Mouse (Mus musculus): ENCODE data around the gene Kcnj9. TPM values are rescaled to one million over a fixed set of nuclear protein-coding genes. Genes with fewer than 3 reads are reported as not detected.

The Kcnj9 gene
- polyA plus RNA-seq, 1 experiment from 2014 or later: 1.3 TPM

Other genes starting within 250 kb of the Kcnj9 start
- 123 and 148 TPM in 2 replicates for gene Copa, start 246.8 kb downstream of the Kcnj9 start, polyA plus RNA-seq (2014; fragmentation: Nextera tagmentation; extraction: Ambion mirVana)
- gene Ncstn, start 246.5 kb downstream of the Kcnj9 start, polyA plus RNA-seq (2014; fragmentation: Nextera tagmentation; extraction: Ambion mirVana): 81.3 and 93.7 TPM in 2 replicates
- 159 TPM in 2 replicates for gene Pex19, start 202.6 kb downstream of the Kcnj9 start, polyA plus RNA-seq (2014; fragmentation: Nextera tagmentation; extraction: Ambion mirVana)
- gene Dcaf8, start 181.2 kb downstream of the Kcnj9 start, polyA plus RNA-seq (2014; fragmentation: Nextera tagmentation; extraction: Ambion mirVana): 76.1 and 83.1 TPM in 2 replicates
- 433 and 436 TPM in 2 replicates for gene Pea15a, start 122.5 kb downstream of the Kcnj9 start, polyA plus RNA-seq (2014; fragmentation: Nextera tagmentation; extraction: Ambion mirVana)
- gene Casq1, start 109.5 kb downstream of the Kcnj9 start, polyA plus RNA-seq (2014; fragmentation: Nextera tagmentation; extraction: Ambion mirVana): 3.8 and 4.0 TPM in 2 replicates
- gene Atp1a4, start 70.9 kb downstream of the Kcnj9 start, polyA plus RNA-seq (2014; fragmentation: Nextera tagmentation; extraction: Ambion mirVana): 0.08 and 0.12 TPM in 2 replicates
- gene Igsf8, start 67.7 kb downstream of the Kcnj9 start, polyA plus RNA-seq (2014; fragmentation: Nextera tagmentation; extraction: Ambion mirVana): 132 and 147 TPM in 2 replicates
- 12.9 and 19.8 TPM in 2 replicates for gene Atp1a2, start 31.3 kb downstream of the Kcnj9 start, polyA plus RNA-seq (2014; fragmentation: Nextera tagmentation; extraction: Ambion mirVana)
- gene Kcnj10, start 11.9 kb upstream of the Kcnj9 start, polyA plus RNA-seq (2014; fragmentation: Nextera tagmentation; extraction: Ambion mirVana): 1.5 and 1.6 TPM in 2 replicates
- gene Pigm, start 47.2 kb upstream of the Kcnj9 start, polyA plus RNA-seq (2014; fragmentation: Nextera tagmentation; extraction: Ambion mirVana): 4.8 and 5.1 TPM in 2 replicates
- 0.16 and 0.34 TPM in 2 replicates for gene Slamf9, start 146.0 kb upstream of the Kcnj9 start, polyA plus RNA-seq (2014; fragmentation: Nextera tagmentation; extraction: Ambion mirVana)
- gene Igsf9, start 152.5 kb upstream of the Kcnj9 start, polyA plus RNA-seq (2014; fragmentation: Nextera tagmentation; extraction: Ambion mirVana): 23.5 and 37.8 TPM in 2 replicates
- 40.4 and 53.3 TPM in 2 replicates for gene Tagln2, start 170.7 kb upstream of the Kcnj9 start, polyA plus RNA-seq (2014; fragmentation: Nextera tagmentation; extraction: Ambion mirVana)
- gene Cfap45, start 191.5 kb upstream of the Kcnj9 start, polyA plus RNA-seq (2014; fragmentation: Nextera tagmentation; extraction: Ambion mirVana): 2.4 and 3.3 TPM in 2 replicates
- 0.11 and 0.28 TPM in 2 replicates for gene Vsig8, start 226.6 kb upstream of the Kcnj9 start, polyA plus RNA-seq (2014; fragmentation: Nextera tagmentation; extraction: Ambion mirVana)

Measured in forebrain, embryonic 14.5 days (tissue).